Mouse (Mus musculus): ENCODE measurements around the gene Nkd2. TPM values are rescaled to one million over a fixed set of nuclear protein-coding genes. Genes with fewer than 3 reads are reported as not detected.

Nkd2 gene
- polyA plus RNA-seq, 1 experiment from 2014 or later: not detected

- no peaks in the 10 kb centered on the region for H3K79me2 ChIP-seq (ENCODE audit: inconsistent target)
- H3K27ac ChIP-seq: no peak overlapping the region
- H3K36me3 ChIP-seq (ENCODE audit: inconsistent target): no peaks in the 10 kb centered on the region
- H3K4me3 ChIP-seq (ENCODE audit: inconsistent target): no peak overlapping the region
- 63% methylated on average over 4 of the region's 4 CpGs for WGBS (ENCODE audit: missing documents)
These were observed 11.6 kb downstream of the Nkd2 start for GRCm38 (mm10) chr13:73835791-73836190.

GRCm38 (mm10) chr13:73833809-73834208 lies 13.6 kb downstream of the Nkd2 start:
- Histone ChIP-seq H3K79me2 (ENCODE audit: inconsistent target) (no peaks in the 10 kb centered on the region), H3K4me3 (ENCODE audit: inconsistent target) (no peak overlapping the region), H3K36me3 (ENCODE audit: inconsistent target) (no peaks in the 10 kb centered on the region), H3K27ac (no peak overlapping the region)
- 80% methylated on average over 12 of the region's 12 CpGs for WGBS (ENCODE audit: missing documents)

- Histone ChIP-seq H3K79me2 (ENCODE audit: inconsistent target) (no peaks in the 10 kb centered on the region), H3K27ac (no peak overlapping the region), H3K36me3 (ENCODE audit: inconsistent target) (no peaks in the 10 kb centered on the region), H3K4me3 (ENCODE audit: inconsistent target) (no peak overlapping the region)
- WGBS (ENCODE audit: missing documents): 10% methylated on average over 2 of the region's 2 CpGs
These were observed 15.9 kb downstream of the Nkd2 start for GRCm38 (mm10) chr13:73831486-73831885.

- 87% methylated on average over 8 of the region's 8 CpGs for WGBS (ENCODE audit: missing documents)
- Histone ChIP-seq H3K27ac (no peak overlapping the region), H3K4me3 (ENCODE audit: inconsistent target) (no peak overlapping the region), H3K79me2 (ENCODE audit: inconsistent target) (no peaks in the 10 kb centered on the region), H3K36me3 (ENCODE audit: inconsistent target) (no peaks in the 10 kb centered on the region)
These were observed 20.2 kb downstream of the Nkd2 start for GRCm38 (mm10) chr13:73827243-73827642.

GRCm38 (mm10) chr13:73823711-73824110 lies 23.7 kb downstream of the Nkd2 start:
- H3K79me2 ChIP-seq (ENCODE audit: inconsistent target): no peaks in the 10 kb centered on the region
- H3K4me3 ChIP-seq (ENCODE audit: inconsistent target): no peak overlapping the region
- H3K27ac ChIP-seq: no peak overlapping the region
- 89% methylated on average over 6 of the region's 6 CpGs for WGBS (ENCODE audit: missing documents)
- H3K36me3 ChIP-seq (ENCODE audit: inconsistent target): no peaks in the 10 kb centered on the region

GRCm38 (mm10) chr13:73822187-73822800 lies 25.1 kb downstream of the Nkd2 start:
- WGBS (ENCODE audit: missing documents): 58% methylated on average over 4 of the region's 4 CpGs
- Histone ChIP-seq H3K4me3 (ENCODE audit: inconsistent target) (no peak overlapping the region), H3K79me2 (ENCODE audit: inconsistent target) (no peaks in the 10 kb centered on the region), H3K27ac (no peak overlapping the region), H3K36me3 (ENCODE audit: inconsistent target) (no peaks in the 10 kb centered on the region)

- no peaks in the 10 kb centered on the region for H3K79me2 ChIP-seq (ENCODE audit: inconsistent target)
- 91% methylated on average over 7 of the region's 7 CpGs for WGBS (ENCODE audit: missing documents)
- no peak overlapping the region for H3K4me3 ChIP-seq (ENCODE audit: inconsistent target)
- no peaks in the 10 kb centered on the region for H3K36me3 ChIP-seq (ENCODE audit: inconsistent target)
- no peak overlapping the region for H3K27ac ChIP-seq
These were observed 26.2 kb downstream of the Nkd2 start for GRCm38 (mm10) chr13:73821251-73821650.

GRCm38 (mm10) chr13:73818921-73819320 lies 28.5 kb downstream of the Nkd2 start:
- no peak overlapping the region for H3K27ac ChIP-seq
- 74% methylated on average over 3 of the region's 3 CpGs for WGBS (ENCODE audit: missing documents)
- H3K36me3 ChIP-seq (ENCODE audit: inconsistent target): peaks cover 20% of the 10 kb centered on the region; the same call in 1 of the 2 replicates
- H3K4me3 ChIP-seq (ENCODE audit: inconsistent target): no peak overlapping the region
- H3K79me2 ChIP-seq (ENCODE audit: inconsistent target): no peaks in the 10 kb centered on the region

GRCm38 (mm10) chr13:73816338-73816737 lies 31.1 kb downstream of the Nkd2 start:
- H3K79me2 ChIP-seq (ENCODE audit: inconsistent target): no peaks in the 10 kb centered on the region
- no peak overlapping the region for H3K4me3 ChIP-seq (ENCODE audit: inconsistent target)
- 89% methylated on average over 6 of the region's 6 CpGs for WGBS (ENCODE audit: missing documents)
- H3K27ac ChIP-seq: no peak overlapping the region
- peaks cover 32% of the 10 kb centered on the region; the same call in 1 of the 2 replicates for H3K36me3 ChIP-seq (ENCODE audit: inconsistent target)

GRCm38 (mm10) chr13:73814181-73814580 lies 33.2 kb downstream of the Nkd2 start:
- Histone ChIP-seq H3K79me2 (ENCODE audit: inconsistent target) (no peaks in the 10 kb centered on the region), H3K36me3 (ENCODE audit: inconsistent target) (peaks cover 54% of the 10 kb centered on the region; the same call in 1 of the 2 replicates), H3K27ac (no peak overlapping the region), H3K4me3 (ENCODE audit: inconsistent target) (no peak overlapping the region)
- WGBS (ENCODE audit: missing documents): 92% methylated on average over 7 of the region's 7 CpGs

GRCm38 (mm10) chr13:73812936-73813335 lies 34.5 kb downstream of the Nkd2 start:
- 94% methylated on average over 3 of the region's 3 CpGs for WGBS (ENCODE audit: missing documents)

GRCm38 (mm10) chr13:73804914-73805313 lies 42.5 kb downstream of the Nkd2 start:
- peak overlapping the region; percentile 99 for H3K27ac ChIP-seq

More at GRCm38 (mm10) chr13:73812936-73813335, 34.5 kb downstream of the Nkd2 start:
- Histone ChIP-seq H3K79me2 (ENCODE audit: inconsistent target) (no peaks in the 10 kb centered on the region), H3K36me3 (ENCODE audit: inconsistent target) (peaks cover 61% of the 10 kb centered on the region; the same call in 1 of the 2 replicates), H3K4me3 (ENCODE audit: inconsistent target) (no peak overlapping the region), H3K27ac (no peak overlapping the region)

GRCm38 (mm10) chr13:73803450-73804178 lies 43.8 kb downstream of the Nkd2 start:
- WGBS (ENCODE audit: missing documents): 8% methylated on average over 8 of the region's 8 CpGs
- H3K4me3 ChIP-seq (ENCODE audit: inconsistent target): no peak overlapping the region
- H3K36me3 ChIP-seq (ENCODE audit: inconsistent target): peaks cover 30% of the 10 kb centered on the region
- no peaks in the 10 kb centered on the region for H3K79me2 ChIP-seq (ENCODE audit: inconsistent target)
- H3K27ac ChIP-seq: peak overlapping the region; percentile 99

More at GRCm38 (mm10) chr13:73804914-73805313, 42.5 kb downstream of the Nkd2 start:
- WGBS (ENCODE audit: missing documents): 96% methylated on average over 5 of the region's 5 CpGs
- Histone ChIP-seq H3K79me2 (ENCODE audit: inconsistent target) (no peaks in the 10 kb centered on the region), H3K4me3 (ENCODE audit: inconsistent target) (no peak overlapping the region), H3K36me3 (ENCODE audit: inconsistent target) (peaks cover 30% of the 10 kb centered on the region)

- Histone ChIP-seq H3K27ac (no peak overlapping the region), H3K79me2 (ENCODE audit: inconsistent target) (no peaks in the 10 kb centered on the region), H3K36me3 (ENCODE audit: inconsistent target) (peaks cover 56% of the 10 kb centered on the region), H3K4me3 (ENCODE audit: inconsistent target) (no peak overlapping the region)
- 92% methylated on average over 5 of the region's 5 CpGs for WGBS (ENCODE audit: missing documents)
These were observed 48.3 kb downstream of the Nkd2 start for GRCm38 (mm10) chr13:73799110-73799509.

GRCm38 (mm10) chr13:73793171-73793570 lies 54.3 kb downstream of the Nkd2 start:
- Histone ChIP-seq H3K27ac (no peak overlapping the region), H3K79me2 (ENCODE audit: inconsistent target) (no peaks in the 10 kb centered on the region), H3K36me3 (ENCODE audit: inconsistent target) (peaks cover 67% of the 10 kb centered on the region), H3K4me3 (ENCODE audit: inconsistent target) (no peak overlapping the region)
- 84% methylated on average over 5 of the region's 5 CpGs for WGBS (ENCODE audit: missing documents)

Data from macrophage (primary cell).